Mouse (Mus musculus) stomach, postnatal 0 days (tissue): ENCODE results near the gene Fam189b. TPM values are rescaled to one million over a fixed set of nuclear protein-coding genes. Genes with fewer than 3 reads are reported as not detected.

Experiments used
- ATAC-seq: fragments of 200-750 bp; cut with Nextera tagmentation; 2 replicates; pipeline ENCODE4 v1.8.0; 2017; ENCODE audit not compliant: low FRiP score, low TSS enrichment
- DNase-seq: peaks from one replicate; pipeline ENCODE4 v3.0.0-alpha.2; 2016; ENCODE audit warnings: low spot score
- H3K27ac ChIP-seq: fragments of 300-500 bp; sonication (generic); replicated peaks from 2 replicates; pipeline ENCODE4 v1.5.1; 2014; ENCODE audit warnings: mild to moderate bottlenecking, control low read depth
- H3K27me3 ChIP-seq: fragments of 300-500 bp; sonication (generic); 2 replicates; pipeline ENCODE4 v1.6.1; 2014; ENCODE audit warnings: low read length; ENCODE audit not compliant: control insufficient read depth, insufficient read depth
- H3K36me3 ChIP-seq: fragments of 300-500 bp; sonication (generic); 2 replicates; pipeline ENCODE4 v1.6.1; 2014; ENCODE audit warnings: low read length, mixed read lengths; ENCODE audit not compliant: control insufficient read depth, insufficient read depth
- H3K4me1 ChIP-seq: fragments of 300-500 bp; sonication (generic); replicated peaks from 2 replicates; pipeline ENCODE4 v1.6.1; 2014; ENCODE audit warnings: antibody characterized with exemption; ENCODE audit not compliant: control insufficient read depth, insufficient read depth
- H3K4me2 ChIP-seq: fragments of 300-500 bp; sonication (generic); replicated peaks from 2 replicates; pipeline ENCODE4 v1.6.1; 2014; ENCODE audit warnings: low read depth, mild to moderate bottlenecking, control low read depth, moderate library complexity
- H3K4me3 ChIP-seq: fragments of 300-500 bp; sonication (generic); 2 replicates; pipeline ENCODE4 v1.5.1; 2014; ENCODE audit warnings: low read depth, low read length, control low read depth
- H3K9ac ChIP-seq: fragments of 300-500 bp; sonication (generic); 2 replicates; pipeline ENCODE4 v1.6.1; 2014; ENCODE audit warnings: mild to moderate bottlenecking, low read length, control low read depth, mixed read lengths
- H3K9me3 ChIP-seq: fragments of 300-500 bp; sonication (generic); 2 replicates; pipeline ENCODE4 v1.6.1; 2016; ENCODE audit warnings: low read length; ENCODE audit not compliant: control insufficient read depth
- CTCF ChIP-seq: IDR thresholded peaks from 2 replicates; pipeline ENCODE4 v1.5.1; 2016; ENCODE audit warnings: antibody characterized with exemption, low read depth, mild to moderate bottlenecking, moderate library complexity
- EP300 ChIP-seq: optimal IDR thresholded peaks from 2 replicates; pipeline ENCODE3; 2016; ENCODE audit warnings: antibody characterized with exemption
- whole genome bisulfite sequencing: fragments of 180-500 bp; shearing (Covaris S2); extraction: QIAGEN DNeasy Blood & Tissue Kit; methylation state at CpG from one replicate; pipeline ENCODE4 v1.1.7; 2014; 5-methylcytosine and 5-hydroxymethylcytosine counted together
- polyA plus RNA-seq: library from polyadenylated mRNA; unstranded; fragments of >200 nt; fragmentation: Nextera tagmentation; extraction: Ambion mirVana; gene quantifications from 2 replicates; pipeline ENCODE4 v1.2.1, GENCODE M21; 2015

Fam189b gene
- polyA plus RNA-seq, 1 experiment from 2014 or later: 7.5 TPM

DNA sequence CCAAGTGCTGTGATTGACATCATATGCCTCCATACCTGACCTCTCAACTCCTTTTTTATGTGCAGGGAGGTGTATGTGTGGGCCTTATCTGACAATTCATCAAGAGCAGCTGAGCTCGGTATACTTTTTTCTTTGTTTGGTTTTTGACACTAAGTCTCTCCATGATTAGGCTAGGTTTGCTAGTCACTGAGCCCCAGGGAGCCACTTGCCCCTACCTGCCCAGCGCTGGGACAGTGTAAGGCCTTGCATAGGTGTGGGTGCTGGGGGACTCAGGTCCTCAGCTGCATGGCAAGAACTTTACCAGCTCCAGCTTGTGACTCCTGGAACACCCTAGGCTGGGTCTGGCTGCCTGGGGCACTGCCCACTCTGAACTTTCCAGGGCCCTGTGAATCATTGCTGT, 23.8 kb downstream of the Fam189b start:
- Histone ChIP-seq H3K4me3 (no peak overlapping the region), H3K27ac (peak overlapping the region; percentile 76), H3K9me3 (no peaks in the 10 kb centered on the region), H3K9ac (no peak overlapping the region), H3K27me3 (no peaks in the 10 kb centered on the region), H3K4me1 (0 out of 2 replicates have a peak, but pooled peaks cover 2% of the 10 kb centered on the region), H3K36me3 (peaks cover 34% of the 10 kb centered on the region), H3K4me2 (no peak overlapping the region)
- WGBS: 69% methylated on average over 2 of the region's 2 CpGs
- no peak for TF ChIP-seq CTCF
- no peak for TF ChIP-seq EP300
- DNase-seq: no peak
- no peak for ATAC-seq

DNA sequence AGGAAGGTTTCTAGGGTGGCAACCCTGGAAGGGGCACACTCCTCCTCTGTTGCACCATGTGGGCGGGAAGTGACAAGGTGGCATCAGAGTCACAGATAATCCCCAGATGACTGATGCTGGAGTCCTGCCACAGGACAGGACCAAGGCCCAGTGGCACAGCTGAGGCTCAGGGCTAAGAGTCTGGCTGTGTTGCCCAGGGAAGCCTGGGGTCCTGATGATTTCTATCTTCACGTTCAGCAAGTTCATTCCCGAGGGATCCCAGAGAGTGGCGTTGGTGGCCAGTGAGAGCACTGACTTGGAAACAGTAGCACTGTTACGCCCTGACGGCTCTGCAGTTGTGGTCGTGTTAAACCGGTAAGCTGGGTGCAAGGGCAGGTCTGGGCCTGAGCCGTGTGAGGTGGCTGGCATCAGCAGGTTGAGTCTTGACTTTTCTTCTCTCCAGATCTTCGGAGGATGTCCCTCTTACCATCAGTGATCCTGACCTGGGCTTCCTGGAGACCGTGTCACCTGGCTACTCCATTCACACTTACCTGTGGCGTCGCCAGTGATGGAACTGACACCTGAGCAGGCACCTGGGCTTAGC, 25.2 kb downstream of the Fam189b start:
- ATAC-seq (peak; percentile 1; the same call in 1 of the 2 replicates), DNase-seq (no peak)
- Histone ChIP-seq H3K9ac (no peak overlapping the region), H3K4me2 (0 out of 2 replicates have a peak overlapping the region, but pooled peaks have one; percentile 5), H3K27ac (peak overlapping the region; percentile 76), H3K4me1 (peaks cover 6% of the 10 kb centered on the region; the same call in 1 of the 2 replicates), H3K4me3 (no peak overlapping the region), H3K36me3 (peaks cover 34% of the 10 kb centered on the region), H3K27me3 (no peaks in the 10 kb centered on the region), H3K9me3 (no peaks in the 10 kb centered on the region)
- TF ChIP-seq CTCF (no peak), EP300 (no peak)
- WGBS: 78% methylated on average over 13 of the region's 13 CpGs

DNA sequence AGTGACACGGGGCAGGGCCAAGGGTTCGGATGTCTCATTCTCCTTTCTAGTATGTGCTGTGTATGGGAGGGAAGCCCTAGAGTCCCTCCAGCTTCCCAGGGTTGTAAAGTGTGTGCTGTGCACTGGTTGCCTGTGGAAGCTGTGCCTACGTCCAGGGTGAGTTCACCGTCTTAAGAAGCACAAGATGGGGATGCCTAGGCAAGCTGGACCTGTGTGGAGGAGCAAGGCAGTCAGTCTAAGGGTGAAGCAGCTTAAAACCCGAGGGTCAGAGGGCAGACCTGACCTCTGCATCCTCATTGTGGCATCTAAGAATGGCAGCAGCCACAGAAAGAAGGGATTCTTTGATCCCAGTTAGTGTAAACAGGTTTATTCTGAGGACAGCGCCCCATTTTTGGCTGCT, 25.8 kb downstream of the Fam189b start:
- 0 out of 2 replicates have a peak overlapping the region, but pooled peaks have one; percentile 5 for H3K4me2 ChIP-seq
- WGBS: 82% methylated on average over 6 of the region's 6 CpGs
- H3K27me3 ChIP-seq: no peaks in the 10 kb centered on the region
- H3K4me1 ChIP-seq: peaks cover 4% of the 10 kb centered on the region; the same call in 1 of the 2 replicates
- ATAC-seq (no peak), DNase-seq (no peak)
- 0 out of 2 replicates have a peak overlapping the region, but pooled peaks have one; percentile 18 for H3K9ac ChIP-seq
- peaks cover 34% of the 10 kb centered on the region for H3K36me3 ChIP-seq
- H3K9me3 ChIP-seq: no peaks in the 10 kb centered on the region
- H3K4me3 ChIP-seq: no peak overlapping the region
- TF ChIP-seq CTCF (no peak), EP300 (no peak)
- peak overlapping the region; percentile 46 for H3K27ac ChIP-seq

DNA sequence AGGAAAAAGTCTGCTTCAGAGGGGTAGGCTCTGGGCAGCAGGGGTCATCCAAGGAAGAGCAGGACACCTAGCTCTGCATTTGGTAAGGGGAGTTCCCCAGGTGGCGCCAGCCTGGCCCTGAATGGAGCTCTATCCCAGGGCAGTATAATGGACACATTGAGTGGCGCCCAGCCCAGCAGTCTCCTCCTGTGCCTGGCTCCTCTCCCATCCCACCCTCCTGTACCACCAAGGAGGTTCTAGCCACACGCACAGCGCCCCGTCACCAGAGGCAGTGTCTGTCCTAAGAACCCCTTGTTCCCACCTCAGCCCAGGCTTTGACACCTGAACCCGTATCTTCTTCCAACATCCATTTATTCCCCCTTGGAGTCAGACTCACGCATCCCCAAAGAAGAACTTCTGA, 26.8 kb downstream of the Fam189b start:
- Histone ChIP-seq H3K36me3 (peaks cover 34% of the 10 kb centered on the region), H3K9me3 (no peaks in the 10 kb centered on the region)
- 88% methylated on average over 7 of the region's 7 CpGs for WGBS

DNA sequence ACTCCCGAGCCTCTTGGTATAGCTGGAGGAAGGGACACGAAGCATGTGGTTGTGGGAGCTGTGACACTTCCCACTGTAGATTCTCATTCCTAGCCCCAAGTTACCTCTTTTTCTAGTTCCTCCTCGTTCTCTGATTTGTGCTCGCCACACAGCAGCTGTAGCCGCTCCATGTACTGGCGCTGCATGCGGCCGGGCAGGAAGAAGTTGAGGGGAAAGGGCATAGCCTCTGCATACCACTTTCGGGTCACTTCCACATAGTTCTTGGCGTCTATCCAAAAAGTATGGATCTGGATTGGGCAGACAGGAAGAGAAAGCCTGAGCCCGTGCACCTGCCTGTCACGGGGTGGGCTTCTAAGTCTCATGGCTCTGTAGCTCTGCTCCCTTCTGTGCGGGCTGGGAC, 27.2 kb downstream of the Fam189b start:
- TF ChIP-seq EP300: no peak
- no peak for TF ChIP-seq CTCF
- no peak overlapping the region for H3K4me3 ChIP-seq
- no peak overlapping the region for H3K4me2 ChIP-seq
- WGBS: 71% methylated on average over 13 of the region's 13 CpGs
- H3K27me3 ChIP-seq: no peaks in the 10 kb centered on the region
- no peak overlapping the region for H3K27ac ChIP-seq
- peaks cover 34% of the 10 kb centered on the region for H3K36me3 ChIP-seq
- peaks cover 4% of the 10 kb centered on the region; the same call in 1 of the 2 replicates for H3K4me1 ChIP-seq
- no peak overlapping the region for H3K9ac ChIP-seq
- no peak for ATAC-seq
- no peak for DNase-seq
- no peaks in the 10 kb centered on the region for H3K9me3 ChIP-seq

More for the DNA sequence above, 26.8 kb downstream of the Fam189b start:
- Histone ChIP-seq H3K9ac (no peak overlapping the region), H3K4me3 (no peak overlapping the region), H3K4me1 (peaks cover 4% of the 10 kb centered on the region; the same call in 1 of the 2 replicates), H3K4me2 (no peak overlapping the region), H3K27ac (no peak overlapping the region), H3K27me3 (no peaks in the 10 kb centered on the region)
- no peak for TF ChIP-seq CTCF
- no peak for TF ChIP-seq EP300
- no peak for DNase-seq
- ATAC-seq: no peak

DNA sequence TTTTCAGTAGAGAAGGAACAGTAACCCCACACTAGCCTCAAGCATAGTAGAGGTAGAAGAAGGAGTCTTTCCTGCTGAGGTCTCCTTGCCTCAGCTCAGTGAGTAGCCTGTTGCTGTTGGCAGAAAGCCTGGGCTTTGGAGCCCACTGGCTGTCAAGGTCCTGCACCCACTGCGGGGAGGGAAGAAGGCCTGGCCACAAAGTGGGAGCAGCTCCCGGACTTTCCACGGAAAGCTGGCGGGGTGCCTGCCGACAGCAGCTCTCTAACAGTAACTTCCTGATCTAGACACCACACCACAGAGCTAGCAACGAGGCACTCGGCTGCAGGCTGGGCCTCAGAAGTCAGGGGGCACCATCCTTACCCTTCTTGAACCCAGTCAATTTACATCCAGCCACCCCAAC, 27.8 kb downstream of the Fam189b start:
- Histone ChIP-seq H3K9me3 (no peaks in the 10 kb centered on the region), H3K27me3 (no peaks in the 10 kb centered on the region), H3K9ac (no peak overlapping the region), H3K4me3 (no peak overlapping the region), H3K27ac (no peak overlapping the region), H3K4me2 (no peak overlapping the region), H3K4me1 (peaks cover 4% of the 10 kb centered on the region; the same call in 1 of the 2 replicates), H3K36me3 (peaks cover 28% of the 10 kb centered on the region)
- DNase-seq: no peak
- 78% methylated on average over 7 of the region's 7 CpGs for WGBS
- TF ChIP-seq CTCF: no peak
- TF ChIP-seq EP300: no peak
- ATAC-seq: no peak
